Mouse (Mus musculus) layer of hippocampus, adult 11-12 months (tissue): Measurements from ENCODE around the gene Olfr54.
"Not testable (repeated sequence)": the region's sequence is repeated elsewhere in the genome, so short reads cannot be mapped to it uniquely, and the experiment has no call there.

ENCODE experiments used
- DNase-seq: peaks from one replicate; pipeline ENCODE4 v3.0.0; 2022; ENCODE audit warnings: low spot score

Gene Olfr54

DNA sequence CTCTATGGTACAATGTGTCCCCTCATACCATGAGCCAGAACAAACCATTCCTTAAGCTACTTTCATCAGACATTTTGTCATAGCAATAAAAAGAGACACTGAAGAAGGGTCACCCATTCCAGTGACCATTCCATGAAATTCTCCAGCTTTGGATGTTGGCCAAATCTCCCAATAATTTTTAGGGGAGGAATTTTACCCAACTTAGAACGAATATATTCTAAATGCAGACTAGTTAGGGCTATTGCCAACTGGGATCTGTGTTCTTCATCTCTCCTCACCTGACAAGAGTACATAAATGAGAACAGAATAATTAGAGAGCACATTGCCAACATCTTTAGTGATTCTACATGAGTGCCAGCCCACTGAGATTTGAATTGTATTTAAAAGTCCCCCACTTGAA, at the start of gene Olfr54:
Gene Olfr54, plus strand, starts transcription at position 301 of the 400 bp plus-strand sequence.
- no peak for DNase-seq

DNA sequence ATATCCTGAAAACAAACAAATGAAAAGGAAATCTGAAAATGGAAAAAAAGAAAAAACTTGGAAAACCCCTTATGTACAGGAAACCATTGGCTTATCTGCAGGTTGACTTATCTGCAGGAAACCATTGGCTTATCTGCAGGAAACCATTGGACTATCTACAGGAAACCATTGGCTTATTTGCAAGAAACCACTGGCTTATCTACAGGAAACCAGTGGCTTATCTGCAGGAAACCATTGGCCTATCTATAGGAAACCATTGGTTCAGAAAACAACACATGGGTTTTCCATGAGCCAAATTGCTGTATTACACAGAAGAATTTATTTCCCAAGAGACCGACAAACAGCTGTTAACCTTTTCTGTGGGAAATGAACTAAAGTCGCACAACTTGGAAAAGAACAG, 49.1 kb upstream of the Olfr54 start:
- DNase-seq: no peak

DNA sequence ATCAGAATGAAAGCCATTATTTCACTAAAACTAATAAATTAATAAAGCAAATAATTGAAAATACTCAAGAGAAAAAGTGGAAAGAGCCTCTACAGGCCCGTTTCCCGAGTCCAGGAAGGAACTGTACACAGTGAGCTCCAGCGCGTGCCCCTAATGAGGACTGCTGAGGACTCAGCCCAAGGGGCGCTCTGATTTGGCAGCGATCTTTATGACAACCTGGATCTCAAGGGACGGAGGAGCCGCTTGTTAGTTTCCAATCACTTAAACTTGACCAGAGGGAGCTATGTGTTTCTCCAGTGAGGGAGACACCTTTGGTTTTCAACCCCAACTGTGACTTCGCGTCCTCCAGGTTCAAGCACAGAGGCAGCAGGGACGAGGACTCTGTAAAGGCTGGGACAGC, 47.8 kb upstream of the Olfr54 start, which contains the start of gene Olfr1378:
Gene Olfr1378, plus strand, starts transcription at position 301 of the 400 bp plus-strand sequence.
- DNase-seq: no peak

DNA sequence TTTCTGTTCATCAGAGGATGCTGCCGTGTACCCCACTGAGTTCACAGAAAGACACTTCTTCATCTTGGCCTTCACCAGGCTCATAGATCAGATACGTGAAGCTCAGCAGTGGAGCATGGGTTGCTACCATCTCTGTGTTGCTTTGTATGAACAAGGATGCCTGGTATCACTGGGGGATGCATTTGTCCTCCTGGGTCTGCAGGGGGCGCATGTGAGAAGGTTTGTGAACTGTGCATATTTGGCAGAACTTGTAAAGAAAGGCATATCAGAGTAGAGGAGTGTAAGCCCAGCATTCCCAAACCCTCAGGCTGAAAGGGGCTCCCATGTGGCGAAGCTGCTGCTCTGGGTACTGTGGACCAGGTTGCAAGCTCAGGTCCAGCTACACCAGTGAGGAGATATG, 36.8 kb upstream of the Olfr54 start:
- no peak for DNase-seq

DNA sequence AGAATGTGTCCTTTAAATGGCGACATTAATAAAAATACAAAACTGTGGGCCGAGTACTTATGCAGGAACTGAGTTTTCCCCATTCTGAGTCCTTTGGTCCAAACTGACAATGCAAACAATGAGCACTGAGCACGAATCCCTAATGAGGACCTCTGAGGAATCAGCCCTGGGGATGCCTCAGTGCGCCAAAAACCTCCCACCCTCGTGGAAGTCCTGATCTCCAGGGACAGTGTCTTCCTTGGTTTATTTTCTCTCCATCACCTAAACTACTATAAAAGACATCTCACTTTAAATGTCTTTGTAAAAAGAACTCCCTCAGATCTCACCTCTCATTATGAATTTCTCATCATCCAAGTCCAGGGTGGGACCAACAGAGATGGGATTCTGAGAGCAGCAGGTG, 32.4 kb upstream of the Olfr54 start, which contains the start of gene Olfr1377:
Gene Olfr1377, plus strand, starts transcription at position 301 of the 400 bp plus-strand sequence.
- DNase-seq: no peak

DNA sequence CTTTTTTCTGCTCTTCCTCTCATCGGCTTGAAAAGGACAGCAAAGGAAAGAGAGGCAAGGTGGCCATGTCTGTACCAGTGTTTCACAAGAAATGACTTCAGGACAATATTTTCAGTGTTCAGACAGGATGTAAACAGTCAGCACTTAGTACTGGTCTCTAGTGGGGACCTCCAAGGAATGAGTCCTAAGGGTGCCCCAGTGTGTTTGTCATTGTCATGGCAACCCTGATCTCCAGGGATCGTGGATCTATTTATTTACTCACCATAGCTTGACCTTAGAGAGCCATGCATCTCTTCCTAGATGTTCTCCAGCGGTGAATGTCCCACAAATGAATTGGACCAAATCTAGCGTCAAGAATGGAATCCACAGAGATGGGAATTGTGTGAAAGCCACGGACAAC, 10.7 kb upstream of the Olfr54 start, which contains the start of gene Olfr51:
Gene Olfr51, plus strand, starts transcription at position 301 of the 400 bp plus-strand sequence.
- DNase-seq: no peak

DNA sequence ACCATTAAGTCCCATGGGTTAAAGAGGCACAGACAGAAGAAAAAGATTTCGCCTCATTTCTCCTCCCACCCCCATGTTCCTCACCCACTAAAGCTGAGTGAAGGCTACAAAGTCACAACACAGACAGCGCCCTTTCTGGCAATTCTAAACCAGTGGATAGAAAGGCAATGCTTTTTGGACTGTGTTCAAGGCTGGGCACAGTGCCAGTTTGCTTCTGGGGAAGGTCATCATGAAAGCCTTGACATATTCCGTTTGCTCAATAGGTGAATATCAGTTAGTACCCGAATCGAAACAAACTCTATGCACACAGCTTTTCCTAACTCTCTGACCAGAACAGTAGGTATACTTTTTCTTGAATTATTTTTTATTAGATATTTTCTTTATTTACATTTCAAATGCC, 2.2 kb upstream of the Olfr54 start:
- no peak for DNase-seq

DNA sequence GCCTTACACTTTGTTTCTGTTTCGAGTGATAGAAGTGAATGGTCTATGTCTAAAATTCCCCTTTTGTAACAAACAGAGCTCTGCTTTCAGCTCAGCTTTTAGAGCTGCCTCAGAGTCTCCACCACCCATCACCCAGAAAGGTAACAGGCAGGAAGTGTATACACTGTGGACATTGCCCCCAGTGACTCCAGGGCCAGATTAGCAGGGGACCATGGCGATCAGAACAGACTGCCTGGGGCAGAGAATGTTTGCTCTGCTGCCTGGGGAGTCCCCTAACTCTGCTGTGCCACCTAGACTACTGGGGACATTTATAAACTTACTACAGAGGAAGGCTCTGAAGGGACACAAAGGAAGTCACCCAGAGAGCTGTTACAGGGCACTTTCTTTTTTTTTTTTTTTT, 2.3 kb downstream of the Olfr54 start:
- DNase-seq: no peak

DNA sequence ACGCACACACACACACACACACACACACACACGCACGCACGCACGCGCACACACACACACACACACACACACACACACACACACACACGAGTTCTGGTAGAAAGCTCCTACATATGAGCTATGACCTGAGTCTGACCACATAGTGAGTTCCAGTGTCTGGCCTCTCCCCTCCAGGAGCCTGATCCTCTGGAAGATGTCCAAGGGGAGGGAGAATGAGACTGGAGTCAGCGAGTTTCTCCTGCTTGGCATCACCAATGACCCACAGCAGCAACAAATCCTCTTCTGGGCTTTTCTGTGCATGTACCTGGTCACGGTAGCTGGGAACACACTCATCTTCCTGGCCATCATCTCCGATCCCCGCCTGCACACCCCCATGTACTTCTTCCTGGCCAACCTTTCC, 12.8 kb downstream of the Olfr54 start:
- not testable (repeated sequence) for DNase-seq

DNA sequence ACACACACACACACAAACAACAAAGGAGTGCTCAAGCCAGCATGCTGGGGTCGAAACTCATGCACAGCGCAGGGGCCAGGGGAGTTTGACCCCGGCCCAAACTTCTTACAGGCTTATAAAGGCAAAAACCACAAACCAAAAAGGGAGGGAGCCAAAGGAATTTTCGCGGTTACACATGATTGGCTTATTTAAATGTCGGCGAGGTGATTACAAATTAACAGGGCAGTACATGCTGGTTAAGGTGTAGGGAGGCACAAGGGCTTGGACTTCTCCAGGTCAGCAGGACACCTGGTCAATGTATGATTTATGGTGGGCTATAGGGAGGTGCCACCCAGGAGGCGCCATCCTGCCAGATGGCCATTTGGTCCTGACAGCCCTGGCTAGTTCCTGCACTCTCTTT, 15.3 kb downstream of the Olfr54 start:
- DNase-seq: not testable (repeated sequence)

DNA sequence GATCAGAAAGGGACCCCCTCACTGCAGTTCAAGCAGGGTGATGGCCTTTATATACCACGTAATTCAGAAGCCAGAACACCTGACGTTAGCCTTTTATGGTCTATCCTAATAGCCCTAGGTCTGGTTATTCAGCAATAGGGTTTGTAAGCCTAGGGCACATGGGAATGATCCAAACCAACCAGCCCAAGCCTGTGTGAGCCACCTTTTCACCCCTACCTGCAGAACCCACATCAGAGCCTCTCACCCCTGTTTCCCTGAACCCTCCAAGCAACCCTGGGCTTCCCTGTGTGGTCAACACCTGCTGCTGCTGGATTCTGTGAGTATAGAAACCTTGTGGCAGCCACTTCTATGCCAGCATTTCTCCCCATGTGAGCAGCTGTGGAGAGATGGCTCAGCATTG, 16.2 kb downstream of the Olfr54 start:
- DNase-seq: no peak

DNA sequence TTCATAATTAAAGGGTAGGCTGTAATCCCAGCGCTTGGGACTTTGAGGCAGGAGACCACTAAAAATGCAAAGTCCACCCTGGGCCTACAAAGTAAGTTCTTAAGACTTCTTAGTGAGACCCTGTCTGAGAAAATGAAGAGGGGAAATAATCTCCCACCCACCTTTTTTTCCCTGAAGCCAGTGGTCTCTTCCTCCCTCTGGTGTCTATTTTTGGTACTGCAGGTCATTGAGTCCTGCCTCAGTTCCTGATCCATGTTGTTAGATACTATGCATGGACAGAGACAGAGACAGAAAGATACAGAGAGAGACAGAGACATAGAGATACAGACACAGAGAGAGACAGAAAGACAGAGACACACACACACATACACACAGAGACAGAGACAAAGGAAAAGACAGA, 18.8 kb downstream of the Olfr54 start:
- DNase-seq: peak; percentile 16

DNA sequence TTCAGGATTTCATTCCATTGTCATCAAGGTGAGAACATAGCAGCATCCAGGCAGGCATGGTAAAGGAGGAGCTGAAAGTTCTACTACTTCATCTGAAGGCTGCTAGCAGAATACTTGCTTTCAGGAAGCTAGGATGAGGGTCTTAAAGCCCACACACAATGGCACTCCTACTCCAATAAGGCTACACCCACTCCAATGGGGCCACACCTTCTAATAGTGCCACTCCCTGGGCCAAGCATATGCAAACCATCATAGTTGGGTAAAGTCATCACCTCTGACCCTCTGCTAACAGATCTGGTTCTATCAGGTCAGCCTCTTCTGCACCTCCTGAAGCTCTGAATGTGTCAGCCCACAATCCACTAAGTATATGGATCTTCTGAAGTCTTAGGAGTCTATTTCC, 20.1 kb downstream of the Olfr54 start:
- DNase-seq: not testable (repeated sequence)

DNA sequence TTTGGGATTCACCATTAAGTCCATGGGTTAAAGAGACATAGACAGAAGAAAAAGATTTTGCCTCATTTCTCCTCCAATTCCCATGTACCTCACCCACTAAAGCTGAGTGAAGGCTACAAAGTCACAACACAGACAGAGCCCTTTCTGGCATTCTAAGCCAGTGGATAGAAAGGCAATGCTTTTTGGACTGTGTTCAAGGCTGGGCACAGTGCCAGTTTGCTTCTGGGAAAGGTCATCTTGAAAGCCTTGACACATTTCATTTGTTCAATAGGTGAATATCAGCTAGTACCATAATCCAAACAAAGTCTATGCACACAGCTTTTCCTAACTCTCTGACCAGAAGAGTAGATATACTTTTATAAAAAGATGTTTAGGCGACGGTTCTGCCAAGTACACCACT, 21.9 kb downstream of the Olfr54 start:
- DNase-seq: no peak

DNA sequence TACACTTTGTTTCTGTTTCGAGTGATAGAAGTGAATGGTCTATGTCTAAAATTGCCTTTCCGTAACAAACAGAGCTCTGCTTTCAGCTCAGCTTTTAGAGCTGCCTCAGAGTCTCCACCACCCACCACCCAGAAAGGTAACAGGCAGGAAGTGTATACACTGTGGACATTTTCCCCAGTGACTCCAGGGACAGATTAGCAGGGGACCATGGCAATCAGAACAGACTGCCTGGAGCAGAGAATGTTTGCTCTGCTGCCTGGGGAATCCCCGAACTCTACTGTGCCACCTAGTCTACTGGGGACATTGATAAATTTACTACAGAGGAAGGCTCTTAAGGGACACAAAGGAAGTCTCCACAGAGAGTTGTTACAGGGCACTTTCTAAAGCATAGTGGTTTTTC, 30.7 kb downstream of the Olfr54 start:
- DNase-seq: not testable (repeated sequence)

DNA sequence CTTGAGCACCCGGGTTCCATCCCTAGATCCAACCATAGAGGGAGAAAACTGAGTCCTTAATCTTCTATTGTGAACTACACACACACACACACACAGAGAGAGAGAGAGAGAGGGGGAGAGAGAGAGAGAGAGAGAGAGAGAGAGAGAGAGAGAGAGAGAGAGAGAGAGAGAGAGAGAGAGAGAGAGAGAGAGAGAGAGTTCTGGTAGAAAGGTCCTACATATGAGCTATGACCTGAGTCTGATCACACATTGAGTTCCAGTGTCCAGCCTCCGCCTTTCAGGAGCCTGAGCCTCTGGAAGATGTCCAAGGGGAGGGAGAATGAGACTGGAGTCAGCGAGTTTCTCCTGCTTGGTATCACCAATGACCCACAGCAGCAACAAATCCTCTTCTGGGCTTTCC, 33.8 kb downstream of the Olfr54 start, which contains the start of gene Olfr1375:
Gene Olfr1375, plus strand, starts transcription at position 301 of the 400 bp plus-strand sequence.
- DNase-seq: not testable (repeated sequence)

DNA sequence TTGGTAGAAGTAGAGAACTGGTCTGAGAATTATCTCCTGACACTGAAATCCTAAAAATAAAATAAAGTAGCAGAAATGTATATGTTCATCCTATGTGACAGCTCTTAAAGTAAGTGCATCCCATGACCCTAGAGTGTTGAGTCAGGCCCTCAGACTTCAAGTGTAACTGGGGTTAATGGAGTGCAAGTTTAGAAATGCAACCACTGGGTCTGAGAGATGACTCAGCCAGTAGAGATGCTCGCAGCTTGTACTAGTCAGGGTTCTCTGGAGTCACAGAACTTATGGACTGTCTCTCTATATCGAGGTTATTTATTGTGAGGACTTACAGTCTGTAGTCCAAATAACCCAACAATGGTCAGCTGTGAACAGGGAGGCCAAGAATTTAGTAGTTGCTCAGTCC, 37.6 kb downstream of the Olfr54 start:
- no peak for DNase-seq

DNA sequence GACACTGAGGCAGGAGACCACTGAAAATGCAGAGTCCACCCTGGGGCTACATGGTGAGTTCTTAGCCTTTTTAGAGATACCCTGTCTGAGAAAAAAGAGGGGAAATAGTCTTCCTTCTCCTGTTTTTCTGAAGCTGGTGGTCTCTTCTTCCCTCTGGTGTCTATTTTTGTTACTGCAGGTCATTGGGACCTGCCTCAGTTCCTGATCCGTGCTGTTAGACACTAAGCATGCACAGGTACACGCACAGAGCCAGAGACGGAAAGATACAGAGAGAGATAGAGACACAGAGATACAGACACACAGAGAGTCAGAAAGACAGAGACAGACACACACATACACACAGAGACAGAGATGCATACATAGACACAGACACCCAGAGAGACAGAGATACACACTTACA, 39.2 kb downstream of the Olfr54 start:
- no peak for DNase-seq

DNA sequence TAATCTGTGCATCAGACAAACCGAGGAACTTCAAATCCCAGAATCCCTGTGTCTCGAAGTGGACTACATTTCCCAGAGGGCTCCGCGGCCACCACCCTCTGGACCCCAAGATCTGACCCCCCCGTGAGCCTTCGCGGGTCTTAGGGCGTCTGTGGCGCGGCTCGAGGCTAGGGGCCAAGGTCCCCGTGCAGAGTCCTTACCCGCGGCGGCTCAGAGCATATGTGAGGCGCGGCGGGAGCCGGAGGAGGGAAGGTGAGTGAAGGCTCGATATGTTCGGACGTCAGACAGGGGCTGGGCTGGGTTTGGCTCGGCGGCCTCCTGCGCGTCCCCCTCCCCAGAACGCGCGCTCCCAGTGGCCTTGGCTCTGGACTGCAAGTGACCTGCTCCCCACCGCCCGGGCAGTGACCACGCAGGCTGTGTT, 45.1 kb downstream of the Olfr54 start, which contains the start of gene Zfp354a:
Gene Zfp354a, plus strand, starts transcription at position 107 of the 421 bp plus-strand sequence.
- DNase-seq: peak; percentile 76

DNA sequence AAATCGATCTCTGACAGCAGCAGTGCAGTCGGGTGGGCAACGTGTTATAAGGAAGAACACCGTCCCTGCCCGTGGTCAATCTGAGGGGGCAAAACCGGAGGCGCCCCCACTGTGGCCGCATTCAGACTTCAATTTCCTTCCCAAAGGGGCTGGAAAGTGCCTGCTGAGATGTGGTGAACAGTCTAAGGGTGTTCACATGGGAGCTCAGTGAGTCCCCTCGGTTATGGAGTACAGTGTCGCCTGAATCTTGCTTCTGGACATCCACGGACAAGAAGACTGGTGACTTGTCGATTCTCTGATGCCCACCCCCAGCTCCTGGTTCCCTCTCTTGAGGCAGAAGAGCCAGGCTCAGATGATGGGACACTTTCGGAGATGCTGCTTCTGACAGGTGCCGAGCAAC, 45.6 kb downstream of the Olfr54 start:
- no peak for DNase-seq

DNA sequence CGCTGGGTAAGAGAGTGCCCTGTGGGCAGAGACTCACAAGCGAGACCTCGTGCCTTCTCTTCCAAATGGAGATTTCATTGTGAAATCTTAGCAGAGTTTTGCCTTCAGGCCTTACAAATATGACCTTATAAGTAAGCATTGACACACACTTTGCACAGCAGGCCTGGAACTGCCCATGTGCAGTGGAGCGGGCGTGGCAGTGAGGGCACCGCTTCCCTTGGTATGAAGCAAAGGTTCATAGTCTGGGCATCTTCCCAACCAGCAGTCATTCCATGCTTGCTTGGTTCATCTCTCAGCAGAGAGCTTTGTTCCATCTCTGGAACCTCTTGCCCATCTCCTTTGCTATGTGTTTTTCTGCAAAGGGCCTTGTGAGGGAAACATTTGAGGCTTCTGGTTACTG, 46.9 kb downstream of the Olfr54 start:
- no peak for DNase-seq

DNA sequence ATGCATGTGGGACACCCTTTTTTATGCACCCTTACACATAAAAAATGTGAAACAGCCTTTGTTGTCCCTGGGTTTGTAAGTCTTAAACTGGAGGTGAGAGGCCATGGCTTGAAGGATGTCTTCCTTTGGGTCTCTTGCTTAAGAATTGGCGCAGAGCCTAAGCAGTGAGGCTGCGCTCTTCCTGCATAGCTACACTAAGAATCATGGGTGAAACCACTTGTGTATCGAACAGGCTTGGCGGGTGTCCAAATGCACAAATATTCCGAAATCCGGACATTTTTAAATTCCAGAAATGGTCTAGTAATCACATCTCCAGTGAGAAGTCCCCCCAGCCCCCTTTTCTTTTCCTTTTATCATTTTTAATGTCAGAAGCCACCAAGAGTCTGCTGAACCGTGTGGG, 49.2 kb downstream of the Olfr54 start:
- DNase-seq: no peak

DNA sequence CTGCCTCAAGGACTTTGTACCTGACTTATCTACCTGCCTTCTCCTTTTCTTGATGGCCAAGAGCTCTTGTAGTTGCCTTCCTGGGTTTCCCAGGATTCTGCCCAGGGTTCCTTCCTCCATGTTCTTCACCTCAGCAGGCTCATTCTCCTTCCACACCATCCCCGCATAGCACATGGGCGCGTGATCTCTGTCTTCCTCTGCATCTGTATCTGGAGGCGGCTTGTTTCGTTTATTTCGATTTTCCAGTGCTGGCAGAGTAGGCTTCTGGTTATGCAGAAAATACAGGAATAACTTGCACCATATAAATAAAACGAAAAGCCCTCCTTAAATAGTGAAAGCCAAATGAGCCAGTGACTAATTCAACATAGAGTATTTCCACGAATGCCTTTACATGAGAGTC, 49.8 kb downstream of the Olfr54 start:
- DNase-seq: no peak
